Mouse (Mus musculus): ENCODE results near the gene Hoxa7. TPM values are rescaled to one million over a fixed set of nuclear protein-coding genes. Genes with fewer than 3 reads are reported as not detected.
A peak's percentile ranks its signal among the peaks of the same experiment; 100 is the strongest.

The Hoxa7 gene
- polyA plus RNA-seq, 1 experiment from 2014 or later, result 102 TPM

- Histone ChIP-seq H3K4me2 (replicated peaks) (peak overlapping the region; percentile 50), H3K27me3 (replicated peaks) (peaks cover 91% of the 10 kb centered on the region), H3K9me3 (no peaks in the 10 kb centered on the region), H3K9ac (no peak overlapping the region), H3K4me3 (peak overlapping the region; percentile 15; the same call in 1 of the 2 replicates), H3K4me1 (no peaks in the 10 kb centered on the region; the same call in 1 of the 2 replicates), H3K27ac (no peak overlapping the region), H3K36me3 (no peaks in the 10 kb centered on the region)
- 6% methylated on average over 7 of the region's 7 CpGs for WGBS
- no peak for ATAC-seq (ENCODE audit: low FRiP score, low read depth)
Measured at GRCm38 (mm10) chr6:52251177-52251879, 29.7 kb upstream of the Hoxa7 start.

GRCm38 (mm10) chr6:52249826-52250225 lies 28.2 kb upstream of the Hoxa7 start:
- 6% methylated on average over 4 of the region's 4 CpGs for WGBS
- ATAC-seq (ENCODE audit: low FRiP score, low read depth), result no peak
- Histone ChIP-seq H3K27ac (no peak overlapping the region), H3K9me3 (no peaks in the 10 kb centered on the region), H3K9ac (peak overlapping the region; percentile 43), H3K4me3 (no peak overlapping the region), H3K4me1 (no peaks in the 10 kb centered on the region; the same call in 1 of the 2 replicates), H3K36me3 (no peaks in the 10 kb centered on the region), H3K27me3 (replicated peaks) (peaks cover 90% of the 10 kb centered on the region), H3K4me2 (replicated peaks) (peak overlapping the region; percentile 50)

GRCm38 (mm10) chr6:52249415-52249738 lies 27.7 kb upstream of the Hoxa7 start:
- ATAC-seq (ENCODE audit: low FRiP score, low read depth), result no peak
- H3K9ac ChIP-seq, result peak overlapping the region; percentile 43
- no peaks in the 10 kb centered on the region for H3K36me3 ChIP-seq
- under 1% methylated on average over 16 of the region's 16 CpGs for WGBS
- peak overlapping the region; percentile 50 for H3K4me2 ChIP-seq (replicated peaks)
- no peaks in the 10 kb centered on the region; the same call in 1 of the 2 replicates for H3K4me1 ChIP-seq
- no peak overlapping the region for H3K27ac ChIP-seq
- peak overlapping the region; percentile 18 for H3K4me3 ChIP-seq
- H3K27me3 ChIP-seq (replicated peaks), result peaks cover 92% of the 10 kb centered on the region
- H3K9me3 ChIP-seq, result no peaks in the 10 kb centered on the region

GRCm38 (mm10) chr6:52248638-52249414 lies 27.2 kb upstream of the Hoxa7 start:
- Histone ChIP-seq H3K9ac (peak overlapping the region; percentile 43), H3K36me3 (no peaks in the 10 kb centered on the region), H3K27me3 (replicated peaks) (peaks cover 92% of the 10 kb centered on the region), H3K27ac (0 out of 2 replicates have a peak overlapping the region, but pooled peaks have one; percentile 50), H3K9me3 (no peaks in the 10 kb centered on the region), H3K4me2 (replicated peaks) (peak overlapping the region; percentile 50), H3K4me3 (peak overlapping the region; percentile 18), H3K4me1 (no peaks in the 10 kb centered on the region; the same call in 1 of the 2 replicates)
- 2% methylated on average over 27 of the region's 27 CpGs for WGBS
- ATAC-seq (ENCODE audit: low FRiP score, low read depth), result no peak

- no peaks in the 10 kb centered on the region for H3K9me3 ChIP-seq
- H3K9ac ChIP-seq, result peak overlapping the region; percentile 41
- 0 out of 2 replicates have a peak, but pooled peaks have one; percentile 3 for ATAC-seq (ENCODE audit: low FRiP score, low read depth)
- peaks cover 92% of the 10 kb centered on the region for H3K27me3 ChIP-seq (replicated peaks)
- peak overlapping the region; percentile 18 for H3K4me3 ChIP-seq
- no peaks in the 10 kb centered on the region for H3K36me3 ChIP-seq
- H3K4me1 ChIP-seq, result no peaks in the 10 kb centered on the region; the same call in 1 of the 2 replicates
- peak overlapping the region; percentile 50; the same call in 1 of the 2 replicates for H3K27ac ChIP-seq
- peak overlapping the region; percentile 50 for H3K4me2 ChIP-seq (replicated peaks)
- under 1% methylated on average over 23 of the region's 23 CpGs for WGBS
Measured at GRCm38 (mm10) chr6:52247766-52248637, 26.3 kb upstream of the Hoxa7 start.

GRCm38 (mm10) chr6:52246916-52247315 lies 25.3 kb upstream of the Hoxa7 start:
- Histone ChIP-seq H3K4me3 (peak overlapping the region; percentile 39), H3K36me3 (no peaks in the 10 kb centered on the region), H3K4me2 (replicated peaks) (peak overlapping the region; percentile 58), H3K9me3 (no peaks in the 10 kb centered on the region), H3K27me3 (replicated peaks) (peaks cover 91% of the 10 kb centered on the region), H3K9ac (peak overlapping the region; percentile 63), H3K27ac (no peak overlapping the region), H3K4me1 (no peaks in the 10 kb centered on the region; the same call in 1 of the 2 replicates)
- ATAC-seq (ENCODE audit: low FRiP score, low read depth), result no peak
- 5% methylated on average over 3 of the region's 3 CpGs for WGBS

GRCm38 (mm10) chr6:52246403-52246803 lies 24.7 kb upstream of the Hoxa7 start:
- Histone ChIP-seq H3K9me3 (no peaks in the 10 kb centered on the region), H3K4me1 (no peaks in the 10 kb centered on the region; the same call in 1 of the 2 replicates), H3K4me3 (peak overlapping the region; percentile 39), H3K27ac (no peak overlapping the region), H3K36me3 (no peaks in the 10 kb centered on the region), H3K9ac (peak overlapping the region; percentile 63), H3K4me2 (replicated peaks) (peak overlapping the region; percentile 58), H3K27me3 (replicated peaks) (peaks cover 91% of the 10 kb centered on the region)
- no peak for ATAC-seq (ENCODE audit: low FRiP score, low read depth)
- under 1% methylated on average over 26 of the region's 26 CpGs for WGBS

GRCm38 (mm10) chr6:52245757-52246142 lies 24.1 kb upstream of the Hoxa7 start, which contains the start of gene Hoxa11:
Gene Hoxa11, minus strand, starts transcription at chr6:52245810.
- peaks cover 91% of the 10 kb centered on the region for H3K27me3 ChIP-seq (replicated peaks)
- H3K4me3 ChIP-seq, result peak within 1 kb of the TSS; percentile 39
- peak within 1 kb of the TSS; percentile 46; the same call in 1 of the 2 replicates for H3K27ac ChIP-seq
- no peak for ATAC-seq (ENCODE audit: low FRiP score, low read depth)
- peak within 1 kb of the TSS; percentile 58 for H3K4me2 ChIP-seq (replicated peaks)
- H3K9me3 ChIP-seq, result no peaks in the 10 kb centered on the region
- WGBS, result under 1% methylated on average over 20 of the region's 20 CpGs
- peak within 1 kb of the TSS; percentile 64 for H3K9ac ChIP-seq
- no peaks in the 10 kb centered on the region for H3K36me3 ChIP-seq
- H3K4me1 ChIP-seq, result peaks cover 6% of the 10 kb centered on the region; the same call in 1 of the 2 replicates

GRCm38 (mm10) chr6:52245040-52245756 lies 23.5 kb upstream of the Hoxa7 start:
- no peaks in the 10 kb centered on the region for H3K36me3 ChIP-seq
- H3K4me2 ChIP-seq (replicated peaks), result peak overlapping the region; percentile 58
- peaks cover 88% of the 10 kb centered on the region for H3K27me3 ChIP-seq (replicated peaks)
- ATAC-seq (ENCODE audit: low FRiP score, low read depth), result no peak
- under 1% methylated on average over 71 of the region's 71 CpGs for WGBS
- H3K4me1 ChIP-seq, result peaks cover 9% of the 10 kb centered on the region; the same call in 1 of the 2 replicates
- peak overlapping the region; percentile 64 for H3K9ac ChIP-seq
- no peaks in the 10 kb centered on the region for H3K9me3 ChIP-seq
- peak overlapping the region; percentile 46; the same call in 1 of the 2 replicates for H3K27ac ChIP-seq
- peak overlapping the region; percentile 39 for H3K4me3 ChIP-seq

- H3K4me1 ChIP-seq, result peaks cover 9% of the 10 kb centered on the region; the same call in 1 of the 2 replicates
- WGBS, result under 1% methylated on average over 23 of the region's 23 CpGs
- H3K4me3 ChIP-seq, result peak overlapping the region; percentile 39
- peak overlapping the region; percentile 58 for H3K4me2 ChIP-seq (replicated peaks)
- H3K9me3 ChIP-seq, result no peaks in the 10 kb centered on the region
- 0 out of 2 replicates have a peak overlapping the region, but pooled peaks have one; percentile 46 for H3K27ac ChIP-seq
- no peaks in the 10 kb centered on the region for H3K36me3 ChIP-seq
- peak overlapping the region; percentile 64 for H3K9ac ChIP-seq
- no peak for ATAC-seq (ENCODE audit: low FRiP score, low read depth)
- H3K27me3 ChIP-seq (replicated peaks), result peaks cover 88% of the 10 kb centered on the region
Measured at GRCm38 (mm10) chr6:52244471-52245039, 22.9 kb upstream of the Hoxa7 start.
